Mouse (Mus musculus) ES-E14 (cell line): Measurements from ENCODE around the gene Olfm1.

Experiments used
- HCFC1 ChIP-seq: IDR thresholded peaks from 2 replicates; pipeline ENCODE4 v1.6.1; 2012; ENCODE audit warnings: low read length, inconsistent platforms, borderline replicate concordance; ENCODE audit not compliant: insufficient read depth
- ZNF384 ChIP-seq: IDR thresholded peaks from 2 replicates; pipeline ENCODE4 v1.6.1; 2012; ENCODE audit warnings: low read depth, low read length, inconsistent platforms

DNA sequence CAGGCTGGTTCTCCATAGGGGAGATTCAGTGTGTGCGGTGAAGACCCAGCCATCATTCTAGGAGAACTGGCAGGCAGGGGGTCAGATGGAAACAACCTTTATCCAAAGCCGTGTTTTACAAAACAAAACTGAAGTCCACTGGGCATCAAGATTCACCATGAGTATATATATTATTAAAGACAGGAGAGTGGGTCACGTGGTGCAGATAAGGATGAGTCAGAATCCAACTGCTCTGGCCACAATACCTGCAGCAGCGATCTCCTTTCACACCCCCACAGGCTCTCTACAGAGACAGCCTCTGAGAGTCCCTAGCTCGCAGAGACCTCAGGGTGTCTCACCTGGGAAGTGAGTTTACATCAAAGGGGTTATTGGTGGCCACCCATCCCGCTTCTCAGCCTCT lies 14.2 kb upstream of the Olfm1 start:
- no peak for TF ChIP-seq HCFC1
- no peak for TF ChIP-seq ZNF384
